Mouse (Mus musculus) forelimb bud, embryonic 11.5 days (tissue): ENCODE measurements around the gene Arid2.
"Not testable (repeated sequence)": the region's sequence is repeated elsewhere in the genome, so short reads cannot be mapped to it uniquely, and the experiment has no call there.

ENCODE experiments used
- DNase-seq: peaks from one replicate; pipeline ENCODE4 v3.0.0-alpha.2; 2012; ENCODE audit warnings: low read depth, low spot score

Arid2 gene

GRCm38 (mm10) chr15:96286015-96286934 lies 1.0 kb upstream of the Arid2 start:
- peak; percentile 87 for DNase-seq

- no peak for DNase-seq
Observed at GRCm38 (mm10) chr15:96286935-96287292, 404 bp upstream of the Arid2 start.

- peak; percentile 41 for DNase-seq
Observed at GRCm38 (mm10) chr15:96287976-96288835, 888 bp downstream of the Arid2 start.

DNA sequence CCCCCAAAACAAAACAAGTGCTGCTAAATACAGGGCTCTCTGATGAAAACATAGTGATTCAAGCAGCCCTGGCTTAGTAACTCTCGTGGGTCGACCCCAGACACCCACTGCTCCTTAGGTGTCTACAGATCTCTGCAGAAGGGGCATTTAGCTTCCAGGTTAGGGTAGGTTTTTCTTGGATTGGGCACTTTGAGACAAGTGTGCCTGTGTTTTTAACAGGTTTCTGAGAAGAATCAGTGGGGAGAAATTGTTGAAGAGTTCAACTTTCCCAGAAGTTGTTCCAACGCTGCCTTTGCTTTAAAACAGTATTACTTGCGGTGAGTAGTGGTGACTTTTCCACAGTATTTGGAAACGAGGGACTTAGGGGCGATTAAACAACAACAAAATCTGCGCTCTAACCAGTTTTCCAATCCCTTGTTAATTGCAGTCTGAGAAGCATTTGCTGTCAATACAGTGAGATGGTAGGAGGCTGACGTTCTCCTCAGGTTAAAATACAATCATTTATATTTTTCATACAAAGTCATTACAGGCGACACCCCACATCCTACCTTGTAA lies 1.6 kb downstream of the Arid2 start:
- DNase-seq, result no peak

- DNase-seq, result no peak
Observed at GRCm38 (mm10) chr15:96290001-96290400, 2.7 kb downstream of the Arid2 start.

DNA sequence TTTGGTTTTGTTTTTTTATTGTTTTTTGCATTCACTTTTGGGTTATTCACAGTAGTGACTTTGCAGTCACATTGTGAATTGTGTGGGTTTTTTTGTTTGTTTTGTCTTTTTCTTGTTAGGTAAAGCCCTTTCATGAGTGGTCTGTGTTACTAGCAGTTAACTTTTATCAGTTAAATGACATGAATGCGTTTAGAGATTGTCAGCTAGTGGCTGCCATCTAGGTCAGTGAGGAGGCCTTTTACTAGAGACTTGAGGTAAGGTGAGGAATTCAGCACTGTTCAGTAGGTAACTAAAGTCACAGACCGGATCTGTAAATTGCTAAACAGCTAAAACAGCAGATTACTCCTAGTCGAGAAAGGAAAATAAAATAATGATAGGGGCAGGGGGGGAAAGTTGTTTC lies 6.1 kb downstream of the Arid2 start:
- no peak for DNase-seq

DNA sequence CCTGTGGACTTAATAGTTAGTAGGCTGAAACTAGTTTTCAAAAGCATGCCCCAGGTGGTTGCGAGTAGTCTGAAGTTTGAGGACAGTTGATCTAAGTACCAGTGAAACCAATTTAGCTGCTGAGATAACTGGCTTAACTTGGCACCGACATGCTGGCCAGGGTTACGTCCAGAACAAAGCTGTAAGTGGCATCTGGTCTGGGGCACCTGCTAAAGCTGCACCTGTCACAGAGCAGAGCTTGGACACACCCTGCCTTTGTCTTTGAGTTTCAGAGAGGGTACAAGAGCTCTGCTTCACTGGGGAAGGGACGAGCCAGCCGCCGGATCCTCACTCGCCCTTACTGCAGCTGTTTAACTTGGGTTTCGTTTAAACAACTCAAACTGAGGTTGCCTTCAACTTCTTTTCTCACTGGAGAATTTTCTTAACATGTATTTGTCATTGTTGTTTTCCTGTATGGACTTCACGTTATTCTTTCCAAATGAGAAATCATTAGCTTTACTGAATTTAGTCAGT lies 9.8 kb downstream of the Arid2 start:
- DNase-seq, result no peak

DNA sequence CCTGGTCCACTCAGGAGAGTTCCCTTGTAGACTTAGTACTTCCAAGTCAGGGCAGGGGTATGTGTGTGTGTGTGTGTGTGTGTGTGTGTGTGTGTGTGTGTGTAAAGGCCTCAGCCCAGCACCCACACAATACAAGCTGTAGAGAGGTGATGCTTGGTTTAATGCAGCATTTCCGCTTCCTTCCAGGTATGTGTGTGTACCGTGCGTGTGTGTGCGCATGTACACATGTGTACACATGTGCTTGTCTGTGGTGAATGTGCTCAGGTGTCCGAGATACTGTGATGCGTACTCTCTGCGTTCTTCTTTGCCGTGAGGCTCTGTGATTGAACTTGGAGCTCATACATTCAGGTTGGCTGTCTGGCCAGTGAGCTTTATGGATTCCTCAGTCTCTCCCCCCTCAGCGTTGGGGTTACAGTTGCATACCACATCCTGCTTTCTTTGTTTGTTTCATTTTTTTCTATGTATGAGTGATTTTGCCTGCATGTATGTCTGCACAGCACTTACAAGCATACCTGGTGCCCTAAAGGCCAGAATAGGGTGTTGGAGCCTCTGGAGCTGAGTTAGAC lies 10.4 kb downstream of the Arid2 start:
- DNase-seq, result no peak

- no peak for DNase-seq
Observed at GRCm38 (mm10) chr15:96309310-96309709, 22.0 kb downstream of the Arid2 start.

- no peak for DNase-seq
Observed at GRCm38 (mm10) chr15:96312902-96313301, 25.6 kb downstream of the Arid2 start.

DNA sequence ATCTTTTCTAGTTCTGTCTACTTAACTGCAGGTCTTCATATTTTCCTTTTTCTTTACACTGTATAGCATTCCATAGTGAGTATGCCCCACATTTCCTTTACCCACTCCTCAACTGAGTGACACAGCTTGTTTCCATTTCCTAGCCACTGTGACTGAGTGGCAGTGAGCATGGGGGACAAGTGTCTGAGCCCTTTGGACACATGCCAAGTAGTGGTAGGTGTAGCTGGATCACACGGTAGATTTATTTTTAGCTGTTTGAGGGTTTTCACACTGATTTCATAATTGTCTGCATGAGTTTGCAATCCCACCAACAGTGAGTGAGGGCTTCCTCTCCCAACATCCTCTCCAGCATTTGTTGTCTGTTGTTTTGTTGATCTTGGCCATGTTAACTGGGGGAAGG lies 28.3 kb downstream of the Arid2 start:
- no peak for DNase-seq

DNA sequence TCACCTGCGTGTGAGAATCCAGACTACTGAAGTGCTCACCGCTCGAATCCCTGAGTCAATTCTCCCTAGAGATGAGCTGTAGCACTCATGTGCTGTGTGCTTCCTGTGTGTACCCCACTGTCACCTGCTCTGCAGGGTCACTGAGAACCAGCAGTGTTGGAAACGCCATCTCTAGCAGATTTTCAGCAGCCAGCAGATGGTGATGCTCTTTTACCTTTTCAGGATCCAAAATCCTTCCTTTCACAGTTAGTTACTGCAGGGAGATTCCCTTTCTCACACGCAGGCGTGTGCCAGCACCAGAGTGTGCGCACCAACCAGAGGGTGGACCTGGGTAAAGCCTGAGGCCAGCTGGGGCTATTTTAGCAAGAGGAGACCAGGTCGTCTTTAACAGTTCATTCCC lies 32.0 kb downstream of the Arid2 start:
- no peak for DNase-seq

- no peak for DNase-seq
Observed at GRCm38 (mm10) chr15:96325726-96326328, 38.5 kb downstream of the Arid2 start.

DNA sequence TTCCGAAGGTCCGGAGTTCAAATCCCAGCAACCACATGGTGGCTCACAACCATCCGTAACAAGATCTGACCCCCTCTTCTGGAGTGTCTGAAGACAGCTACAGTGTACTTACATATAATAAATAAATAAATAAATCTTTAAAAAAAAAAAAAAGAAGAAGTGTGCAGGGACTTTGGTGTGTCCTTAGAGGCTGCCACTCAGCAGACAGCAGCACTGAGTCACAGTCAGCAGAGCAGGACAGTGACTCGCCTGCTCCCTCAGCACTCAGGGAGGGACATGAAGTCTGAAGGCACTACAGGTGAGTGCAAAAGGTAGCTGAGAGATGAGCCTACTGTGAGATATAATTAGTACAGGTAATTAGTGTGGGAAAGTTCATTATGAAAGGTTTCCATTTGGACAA lies 41.4 kb downstream of the Arid2 start:
- not testable (repeated sequence) for DNase-seq

GRCm38 (mm10) chr15:96330536-96330935 lies 43.2 kb downstream of the Arid2 start:
- no peak for DNase-seq

DNA sequence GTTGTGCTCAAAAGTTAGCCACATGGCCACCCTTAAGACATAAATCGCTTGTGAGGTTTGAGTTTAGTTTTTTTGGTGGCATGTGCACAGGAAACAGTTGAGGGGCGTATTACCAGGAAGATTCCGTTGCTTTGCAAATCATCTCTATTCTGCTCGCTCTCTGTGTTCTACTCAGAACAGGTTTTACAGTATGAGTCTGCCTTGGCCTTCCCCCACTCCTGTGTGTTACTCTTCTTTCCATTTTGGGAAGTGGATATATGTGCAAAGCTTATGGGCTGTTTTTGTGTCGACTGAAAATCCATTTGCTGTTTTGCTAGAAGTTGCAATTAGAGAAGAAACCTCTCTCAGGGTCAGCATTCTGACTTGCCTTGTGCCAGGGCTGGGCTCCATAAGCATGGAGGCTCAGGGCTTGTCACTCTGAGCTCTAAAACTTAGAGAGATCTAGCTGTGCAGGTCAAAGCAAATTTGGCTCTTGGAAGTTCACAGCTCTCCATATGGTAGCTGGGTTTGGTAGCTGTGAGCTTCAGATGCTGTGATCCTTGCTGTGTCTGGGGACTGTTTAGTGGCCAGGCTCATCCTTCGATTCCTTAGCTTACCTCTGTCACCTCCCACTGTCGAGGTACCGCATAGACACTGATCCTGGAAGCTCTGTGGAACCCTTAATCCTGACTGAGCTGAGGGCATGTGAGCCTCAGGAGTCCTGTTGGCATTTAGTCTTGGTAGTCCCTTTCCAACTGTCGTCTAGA lies 45.3 kb downstream of the Arid2 start:
- no peak for DNase-seq

- DNase-seq, result no peak
Observed at GRCm38 (mm10) chr15:96333350-96333749, 46.0 kb downstream of the Arid2 start.

GRCm38 (mm10) chr15:96340924-96341323 lies 53.6 kb downstream of the Arid2 start:
- DNase-seq, result no peak

- no peak for DNase-seq
Observed at GRCm38 (mm10) chr15:96342097-96342496, 54.8 kb downstream of the Arid2 start.

DNA sequence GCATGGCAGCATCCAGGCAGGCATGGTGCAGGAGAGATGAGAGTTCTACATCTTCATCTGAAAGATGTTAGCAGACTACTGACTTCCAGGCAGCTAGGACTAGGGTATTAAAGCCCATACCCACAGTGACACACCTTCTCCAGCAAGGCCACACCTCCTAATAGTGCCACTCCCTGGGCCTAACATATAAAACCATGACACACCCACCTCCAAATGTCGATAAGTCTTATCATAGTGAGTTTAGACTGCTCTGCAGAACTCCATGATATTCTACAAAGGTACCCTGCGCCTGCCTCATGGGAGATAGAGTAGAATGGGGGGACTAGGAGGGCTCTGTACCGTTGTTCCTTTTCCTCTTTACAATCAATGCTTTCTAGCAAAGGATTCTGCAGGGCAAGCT lies 55.6 kb downstream of the Arid2 start:
- DNase-seq, result no peak
